Mouse (Mus musculus): ENCODE measurements at regions not wholly inside any gene's neighbourhood (a gene's known extent, or its start where the extent isn't known, plus 50 kb on each side); places are given as distances from the start of the nearest gene placed in this dataset.

DNA sequence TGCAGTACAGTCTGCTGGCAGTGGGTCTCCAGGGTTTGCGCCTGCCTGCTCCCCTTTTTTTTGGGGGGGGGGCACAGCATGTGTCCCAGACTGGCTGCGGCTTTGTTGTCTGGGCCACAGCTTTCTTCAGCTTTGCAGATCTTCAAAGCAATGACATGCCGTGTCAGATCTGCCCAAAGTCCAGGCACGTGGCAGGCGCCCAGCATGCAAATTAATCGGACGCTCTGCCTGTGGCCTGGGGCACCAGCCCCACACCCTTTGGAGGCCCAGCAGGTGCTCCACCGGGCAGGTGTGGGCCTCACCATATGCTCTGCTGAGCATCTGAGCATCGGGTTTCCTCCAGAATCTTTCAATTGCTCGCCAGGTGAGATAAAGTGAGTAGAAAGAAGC, 72.3 kb downstream of the Gadd45g start:
- TF ChIP-seq CTCF (IDR thresholded peaks at IDR 0.05; ENCODE audit: insufficient read depth, low read depth, low read length) (no peak), POLR2A (IDR thresholded peaks at IDR 0.05; ENCODE audit: insufficient read depth, low read depth, low read length) (no peak)

Measured in olfactory bulb, adult 2 months (tissue).